Mouse (Mus musculus): ENCODE results near the gene Pla2g4b. TPM values are rescaled to one million over a fixed set of nuclear protein-coding genes. Genes with fewer than 3 reads are reported as not detected.

Pla2g4b gene
- polyA plus RNA-seq (2012) = 0.15 and 0.24 TPM in 2 replicates

DNA sequence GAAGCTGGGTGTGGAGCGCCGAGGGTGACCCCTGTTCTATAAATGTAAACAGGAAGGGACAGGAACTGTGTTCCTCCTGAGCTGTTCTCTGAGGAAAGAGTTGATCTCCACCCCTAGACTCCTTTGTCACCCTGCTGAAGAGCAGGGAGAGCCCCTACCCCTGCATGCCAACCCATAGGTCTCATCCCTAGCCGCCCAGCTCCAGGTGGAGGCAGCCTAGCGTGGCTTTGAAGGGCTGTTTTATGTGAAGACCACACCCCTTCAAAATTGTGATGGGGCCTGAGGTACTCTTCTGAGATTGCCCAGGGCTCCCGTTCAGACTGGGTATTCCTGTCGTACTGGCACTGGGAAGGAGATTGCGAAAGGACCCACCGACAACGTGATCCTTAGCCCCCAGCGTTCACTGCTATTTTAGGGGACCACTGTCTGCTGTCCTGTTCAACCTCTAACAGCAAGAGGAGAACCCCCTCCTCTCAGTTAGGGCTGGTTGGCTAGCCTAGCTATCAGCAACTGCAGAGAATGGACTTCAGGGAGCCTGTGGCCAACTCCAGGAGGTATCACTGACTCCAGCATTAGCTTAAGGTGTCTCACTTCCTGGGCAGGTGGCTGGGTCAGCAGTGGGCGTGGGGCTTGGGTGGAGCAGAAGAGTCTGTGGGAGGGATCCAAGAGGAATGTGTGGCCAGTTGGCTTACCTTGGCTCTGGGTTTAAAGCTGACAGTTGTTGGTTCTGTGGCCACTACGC is at the start of gene Pla2g4b:
Gene Pla2g4b (plus strand): TSS at position 692 of the 742 bp plus-strand sequence.
- TF ChIP-seq GATA1 (IDR thresholded peaks at IDR 0.05; ENCODE audit: low read length) = no peak

- no peak for TF ChIP-seq GATA1 (IDR thresholded peaks at IDR 0.05; ENCODE audit: low read length)
Observed at GRCm38 (mm10) chr2:119985871-119986270, 47.3 kb upstream of the Pla2g4b start.

DNA sequence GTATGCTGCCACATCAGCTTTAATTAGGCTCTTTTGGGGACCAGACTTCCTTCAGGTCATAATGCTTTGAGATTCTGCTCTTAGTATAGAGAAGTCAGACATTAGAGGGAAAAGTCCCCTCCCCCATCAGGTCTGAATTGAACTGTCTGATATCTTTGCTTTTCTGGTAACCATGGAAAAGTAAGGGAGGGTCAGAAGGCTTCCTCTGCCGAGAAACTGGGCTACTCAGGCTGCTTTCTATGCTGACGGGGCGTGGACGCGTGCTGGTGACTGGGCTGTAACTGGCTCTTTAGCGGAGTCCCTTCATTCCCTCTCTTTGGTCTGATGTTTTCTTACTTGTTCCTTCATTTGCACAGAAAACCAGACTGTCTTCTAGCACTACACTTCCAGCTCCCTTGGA is 46.8 kb upstream of the Pla2g4b start:
- TF ChIP-seq GATA1 (IDR thresholded peaks at IDR 0.05; ENCODE audit: low read length) = no peak

- no peak for TF ChIP-seq GATA1 (IDR thresholded peaks at IDR 0.05; ENCODE audit: low read length)
Observed at GRCm38 (mm10) chr2:119987441-119987840, 45.8 kb upstream of the Pla2g4b start.

DNA sequence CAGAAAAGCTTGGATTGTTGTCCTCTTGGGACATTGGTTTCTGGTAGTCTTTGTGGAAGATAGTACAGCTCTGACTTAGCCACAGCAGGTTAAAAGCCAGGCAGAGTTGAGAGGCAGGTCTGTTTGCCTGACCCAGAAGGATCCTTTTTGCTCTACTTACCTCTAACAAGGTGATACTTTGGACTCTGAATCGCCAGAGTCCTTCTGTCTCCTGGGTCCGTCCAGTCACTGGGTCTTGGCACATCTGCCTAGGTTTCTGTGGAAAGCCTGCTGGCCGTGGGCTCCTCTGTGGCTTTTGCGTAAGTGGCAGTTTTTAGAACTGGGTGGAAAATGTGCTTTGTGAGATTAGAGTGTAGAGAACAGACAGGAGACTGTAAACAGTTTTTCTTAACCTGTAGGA is 44.3 kb upstream of the Pla2g4b start:
- no peak for TF ChIP-seq GATA1 (IDR thresholded peaks at IDR 0.05; ENCODE audit: low read length)

- TF ChIP-seq GATA1 (IDR thresholded peaks at IDR 0.05; ENCODE audit: low read length) = no peak
Observed at GRCm38 (mm10) chr2:119990881-119991280, 42.3 kb upstream of the Pla2g4b start.

DNA sequence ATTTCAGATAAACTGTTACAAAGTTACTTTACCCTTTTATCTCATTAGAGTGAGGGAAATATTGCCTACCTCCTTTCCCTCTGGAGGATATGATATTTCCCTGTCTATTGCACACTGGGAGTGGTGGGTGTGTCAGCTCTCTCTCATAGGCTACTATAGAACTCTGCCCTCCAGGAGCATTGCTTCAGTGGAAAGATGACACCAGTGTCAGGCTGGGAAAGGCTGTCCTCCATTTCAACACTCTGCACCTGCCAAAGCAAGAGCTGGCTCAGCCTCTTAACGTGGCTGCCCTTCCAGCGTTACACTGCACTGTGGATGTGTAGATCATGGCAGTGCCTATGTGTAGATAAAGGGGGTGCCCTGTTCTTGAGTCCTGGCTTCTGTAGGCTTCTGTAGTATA is 40.9 kb upstream of the Pla2g4b start:
- TF ChIP-seq GATA1 (IDR thresholded peaks at IDR 0.05; ENCODE audit: low read length) = no peak

DNA sequence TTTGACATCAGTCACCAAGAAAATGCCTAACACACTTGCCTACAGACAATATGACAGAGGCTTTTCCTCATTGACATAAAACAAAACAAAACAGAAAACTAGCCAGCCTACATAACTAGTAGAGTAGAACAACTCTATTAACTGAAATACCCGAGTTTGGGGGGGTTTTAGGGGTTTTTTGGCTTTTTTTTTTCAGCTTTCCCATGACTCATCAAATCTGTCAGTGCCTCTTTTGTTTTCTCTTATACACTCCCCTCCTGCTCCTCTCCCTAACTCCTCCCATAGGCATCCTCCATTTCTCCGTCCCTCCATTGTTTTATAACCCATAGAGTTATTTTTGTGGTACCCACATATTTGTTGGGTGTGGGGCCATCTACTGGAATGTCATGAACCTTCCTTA is 39.7 kb upstream of the Pla2g4b start:
- TF ChIP-seq GATA1 (IDR thresholded peaks at IDR 0.05; ENCODE audit: low read length) = no peak

GRCm38 (mm10) chr2:119994839-119995238 is 38.4 kb upstream of the Pla2g4b start:
- no peak for TF ChIP-seq GATA1 (IDR thresholded peaks at IDR 0.05; ENCODE audit: low read length)

GRCm38 (mm10) chr2:119995391-119996281 is 37.6 kb upstream of the Pla2g4b start:
- TF ChIP-seq GATA1 (IDR thresholded peaks at IDR 0.05; ENCODE audit: low read length) = no peak

DNA sequence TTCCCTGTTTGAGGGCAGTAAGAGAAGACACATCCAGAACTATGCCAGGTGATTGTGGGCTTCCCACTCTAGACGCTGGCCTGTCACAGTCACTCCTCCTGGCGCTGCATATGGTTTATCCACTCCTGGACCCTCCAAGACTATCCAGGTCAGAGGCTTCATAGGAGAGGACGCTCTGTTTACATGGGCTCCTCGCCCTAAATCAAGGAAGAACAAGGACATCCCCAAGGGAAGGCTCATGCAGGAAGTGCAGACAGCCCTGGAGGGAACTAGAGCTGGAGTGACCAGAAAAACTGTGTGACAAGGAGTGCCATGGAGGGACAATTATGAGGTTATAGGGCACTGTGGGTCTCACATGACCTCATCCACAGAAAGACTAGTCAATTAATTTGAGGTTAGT is 35.9 kb upstream of the Pla2g4b start:
- TF ChIP-seq GATA1 (IDR thresholded peaks at IDR 0.05; ENCODE audit: low read length) = no peak

GRCm38 (mm10) chr2:119999731-120000130 is 33.5 kb upstream of the Pla2g4b start:
- no peak for TF ChIP-seq GATA1 (IDR thresholded peaks at IDR 0.05; ENCODE audit: low read length)

GRCm38 (mm10) chr2:120000882-120001584 is 32.2 kb upstream of the Pla2g4b start:
- no peak for TF ChIP-seq GATA1 (IDR thresholded peaks at IDR 0.05; ENCODE audit: low read length)

DNA sequence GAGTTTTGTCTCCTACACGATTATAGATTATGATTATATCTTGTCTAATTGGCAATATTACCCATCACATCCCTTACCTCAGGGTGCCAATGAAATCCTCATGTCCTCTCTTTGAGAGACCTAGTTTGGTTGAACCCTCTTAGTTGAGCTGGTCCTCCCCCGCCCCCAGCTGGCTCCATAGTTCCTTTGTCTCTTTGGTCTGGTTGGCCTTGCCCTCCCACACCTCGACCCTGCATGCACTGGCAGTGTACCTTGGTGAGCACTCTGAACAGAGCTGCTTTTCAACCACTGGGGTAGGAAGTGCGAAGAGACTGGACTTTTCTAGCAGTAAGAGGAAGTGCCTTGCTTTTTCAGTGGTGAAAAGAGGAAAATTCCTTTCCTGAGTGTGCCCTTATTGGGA is 31.3 kb upstream of the Pla2g4b start:
- TF ChIP-seq GATA1 (IDR thresholded peaks at IDR 0.05; ENCODE audit: low read length) = no peak

DNA sequence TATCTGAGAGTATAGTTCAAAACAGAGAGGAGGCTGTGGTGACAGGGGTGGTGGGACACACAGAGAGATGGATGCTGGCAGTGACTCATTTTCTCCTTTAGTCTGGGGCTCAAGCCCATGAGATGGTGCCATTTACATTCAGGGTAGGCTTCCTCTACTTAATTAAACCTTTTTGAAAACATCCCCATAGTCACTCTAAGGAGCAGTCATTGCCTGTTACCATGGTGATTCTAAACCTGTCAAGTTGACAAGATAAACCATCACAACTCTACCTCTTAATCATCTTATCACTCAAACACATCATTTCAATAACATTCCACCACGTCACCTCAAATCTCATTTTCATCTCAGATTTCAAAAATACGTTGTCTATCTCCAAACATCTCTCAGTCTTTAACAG is 29.2 kb upstream of the Pla2g4b start:
- no peak for TF ChIP-seq GATA1 (IDR thresholded peaks at IDR 0.05; ENCODE audit: low read length)

DNA sequence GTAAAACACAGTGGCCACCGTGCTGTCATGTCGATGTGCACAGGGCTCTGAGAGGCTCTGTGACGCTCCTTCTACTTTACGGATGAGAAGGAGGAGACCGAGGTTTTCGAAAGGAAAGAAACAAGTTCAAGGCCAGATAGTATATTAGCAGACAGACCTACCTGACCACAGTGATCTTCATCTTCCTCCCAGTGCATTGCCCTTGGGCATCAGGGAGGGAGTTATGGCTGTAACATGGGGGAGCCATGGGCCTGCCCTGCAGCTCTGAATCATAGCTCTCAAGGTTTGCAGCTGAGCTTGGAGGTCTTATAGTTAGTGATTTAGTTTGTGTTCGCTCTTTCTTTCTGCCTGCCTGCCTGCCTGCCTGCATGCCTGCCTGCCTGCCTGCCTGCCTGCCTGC is 26.5 kb upstream of the Pla2g4b start:
- TF ChIP-seq GATA1 (IDR thresholded peaks at IDR 0.05; ENCODE audit: low read length) = no peak

All from G1E-ER4 (cell line).